Mouse (Mus musculus) urinary bladder, postnatal 36 days (tissue): ENCODE measurements around the gene Srd5a1.
"Not testable (repeated sequence)": the region's sequence is repeated elsewhere in the genome, so short reads cannot be mapped to it uniquely, and the experiment has no call there.

Source experiments
- DNase-seq, 2 experiments: peaks; one replicate each; pipeline ENCODE4 v3.0.0; 2022; ENCODE audit warnings: low spot score in 2 of 2, mixed read lengths in 1 of 2

Srd5a1 gene

GRCm38 (mm10) chr13:69624510-69624909 is 13.3 kb upstream of the Srd5a1 start:
- no peak for DNase-seq

GRCm38 (mm10) chr13:69623843-69624242 is 12.6 kb upstream of the Srd5a1 start:
- DNase-seq, result peak; percentile 45 to 49

- no peak for DNase-seq
These were observed 5.5 kb upstream of the Srd5a1 start for GRCm38 (mm10) chr13:69616716-69617115.

GRCm38 (mm10) chr13:69612175-69612544 is 918 bp upstream of the Srd5a1 start:
- no peak for DNase-seq

GRCm38 (mm10) chr13:69610751-69611397 is 368 bp downstream of the Srd5a1 start:
- DNase-seq, result peak in 1 of 2 experiments; percentile 31

- DNase-seq, result no peak
These were observed 2.5 kb downstream of the Srd5a1 start for GRCm38 (mm10) chr13:69608734-69609133.

- no peak for DNase-seq
These were observed 6.6 kb downstream of the Srd5a1 start for GRCm38 (mm10) chr13:69604670-69605069.

- no peak for DNase-seq
These were observed 9.9 kb downstream of the Srd5a1 start for GRCm38 (mm10) chr13:69601321-69601720.

GRCm38 (mm10) chr13:69600863-69601262 is 10.4 kb downstream of the Srd5a1 start:
- not testable (repeated sequence) for DNase-seq

- DNase-seq, result no peak
These were observed 12.4 kb downstream of the Srd5a1 start for GRCm38 (mm10) chr13:69598867-69599266.

GRCm38 (mm10) chr13:69596515-69596914 is 14.7 kb downstream of the Srd5a1 start:
- DNase-seq, result no peak

- DNase-seq, result no peak
These were observed 15.3 kb downstream of the Srd5a1 start for GRCm38 (mm10) chr13:69595911-69596310.

GRCm38 (mm10) chr13:69594577-69595256 is 16.5 kb downstream of the Srd5a1 start:
- DNase-seq, result no peak

- peak; percentile 51 to 70 for DNase-seq
These were observed 17.8 kb downstream of the Srd5a1 start for GRCm38 (mm10) chr13:69593453-69593852.

- DNase-seq, result peak in 1 of 2 experiments; percentile 40
These were observed 19.0 kb downstream of the Srd5a1 start for GRCm38 (mm10) chr13:69592226-69592625.

- peak; percentile 56 to 61 for DNase-seq
These were observed 19.9 kb downstream of the Srd5a1 start for GRCm38 (mm10) chr13:69591338-69591737.

GRCm38 (mm10) chr13:69588263-69588662 is 23.0 kb downstream of the Srd5a1 start:
- DNase-seq, result no peak

- no peak for DNase-seq
These were observed 23.4 kb downstream of the Srd5a1 start for GRCm38 (mm10) chr13:69587849-69588248.

- DNase-seq, result no peak
These were observed 24.9 kb downstream of the Srd5a1 start for GRCm38 (mm10) chr13:69586337-69586736.

GRCm38 (mm10) chr13:69585828-69586227 is 25.4 kb downstream of the Srd5a1 start:
- no peak for DNase-seq

GRCm38 (mm10) chr13:69583591-69583990 is 27.7 kb downstream of the Srd5a1 start:
- DNase-seq, result no peak

GRCm38 (mm10) chr13:69582411-69582810 is 28.8 kb downstream of the Srd5a1 start:
- no peak for DNase-seq

- DNase-seq, result no peak
These were observed 33.9 kb downstream of the Srd5a1 start for GRCm38 (mm10) chr13:69577181-69577834.
